Mouse (Mus musculus) lung, postnatal 0 days (tissue): ENCODE results near the gene Erich2. TPM values are rescaled to one million over a fixed set of nuclear protein-coding genes. Genes with fewer than 3 reads are reported as not detected.

Experiments
- ATAC-seq: fragments of 200-750 bp; cut with Nextera tagmentation; 2 replicates; pipeline ENCODE4 v1.8.0; 2017; ENCODE audit warnings: moderate library complexity
- DNase-seq: peaks from one replicate; pipeline ENCODE4 v3.0.0-alpha.2; 2016; ENCODE audit warnings: low spot score
- H3K27ac ChIP-seq: fragments of 300-500 bp; sonication (generic); 2 replicates; pipeline ENCODE4 v1.5.1; 2014; ENCODE audit warnings: antibody characterized with exemption, mild to moderate bottlenecking, low read length, mixed read lengths
- H3K27me3 ChIP-seq: fragments of 300-500 bp; sonication (generic); replicated peaks from 2 replicates; pipeline ENCODE4 v1.6.1; 2014; ENCODE audit warnings: low read length, mixed read lengths; ENCODE audit not compliant: insufficient read depth
- H3K36me3 ChIP-seq: fragments of 300-500 bp; sonication (generic); 2 replicates; pipeline ENCODE4 v1.6.1; 2014; ENCODE audit warnings: low read length, mixed read lengths; ENCODE audit not compliant: insufficient read depth
- H3K4me1 ChIP-seq: fragments of 300-500 bp; sonication (generic); 2 replicates; pipeline ENCODE4 v1.6.1; 2014; ENCODE audit warnings: antibody characterized with exemption, low read depth, low read length, mixed read lengths; ENCODE audit not compliant: insufficient read depth
- H3K4me2 ChIP-seq: fragments of 300-500 bp; sonication (generic); replicated peaks from 2 replicates; pipeline ENCODE4 v1.6.1; 2014; ENCODE audit warnings: low read depth, mild to moderate bottlenecking, low read length, moderate library complexity, mixed read lengths
- H3K4me3 ChIP-seq: fragments of 300-500 bp; sonication (generic); 2 replicates; pipeline ENCODE4 v1.5.1; 2014; ENCODE audit warnings: low read depth, low read length
- H3K9ac ChIP-seq: fragments of 300-500 bp; sonication (generic); replicated peaks from 2 replicates; pipeline ENCODE4 v1.6.1; 2014; ENCODE audit warnings: low read depth, mild to moderate bottlenecking
- H3K9me3 ChIP-seq: fragments of 300-500 bp; sonication (generic); 2 replicates; pipeline ENCODE4 v1.6.1; 2016; ENCODE audit warnings: low read length, mixed read lengths
- CTCF ChIP-seq: IDR thresholded peaks from 2 replicates; pipeline ENCODE4 v1.5.1; 2016; ENCODE audit warnings: antibody characterized with exemption, mild to moderate bottlenecking
- EP300 ChIP-seq: IDR thresholded peaks from 2 replicates; pipeline ENCODE4 v1.6.1; 2016; ENCODE audit warnings: antibody characterized with exemption, mild to moderate bottlenecking, control low read depth
- WGBS: fragments of 180-500 bp; shearing (Covaris S2); extraction: QIAGEN DNeasy Blood & Tissue Kit; methylation state at CpG from one replicate; pipeline ENCODE4 v1.1.7; 2014; 5-methylcytosine and 5-hydroxymethylcytosine counted together
- polyA plus RNA-seq: library from polyadenylated mRNA; unstranded; fragments of >200 nt; fragmentation: Nextera tagmentation; extraction: Ambion mirVana; gene quantifications from 2 replicates; pipeline ENCODE4 v1.2.1, GENCODE M21; 2015

The Erich2 gene
- polyA plus RNA-seq, 1 experiment from 2014 or later: 16.4 TPM

DNA sequence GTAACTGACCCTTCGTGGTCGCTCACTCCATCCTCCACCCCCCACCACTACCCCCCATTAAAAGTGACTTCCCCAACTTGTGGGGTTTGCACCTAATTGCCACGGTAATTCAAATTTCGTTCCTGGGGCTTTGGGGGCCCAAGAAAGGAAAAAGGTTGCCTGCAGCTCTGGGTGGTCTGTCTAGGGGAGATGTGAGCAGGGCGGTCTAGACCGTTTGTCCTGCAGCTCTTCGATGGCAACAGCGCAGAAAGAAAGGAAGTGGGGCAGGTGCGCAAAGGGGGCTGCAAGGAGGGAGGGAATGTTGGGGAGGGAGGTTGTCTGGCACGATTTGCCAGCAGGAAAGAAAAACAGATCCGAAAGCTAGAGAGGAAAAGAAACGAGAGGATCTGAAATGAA, 59.1 kb downstream of the Erich2 start:
- H3K4me1 ChIP-seq: peaks cover 11% of the 10 kb centered on the region
- WGBS: 4% methylated on average over 12 of the region's 12 CpGs
- DNase-seq (no peak), ATAC-seq (no peak)
- H3K27me3 ChIP-seq: peaks cover 64% of the 10 kb centered on the region
- H3K4me2 ChIP-seq: peak overlapping the region; percentile 65
- no peaks in the 10 kb centered on the region for H3K9me3 ChIP-seq
- H3K36me3 ChIP-seq: no peaks in the 10 kb centered on the region
- no peak overlapping the region for H3K27ac ChIP-seq
- H3K9ac ChIP-seq: no peak overlapping the region
- no peak for TF ChIP-seq EP300
- no peak for TF ChIP-seq CTCF
- H3K4me3 ChIP-seq: 0 out of 2 replicates have a peak overlapping the region, but pooled peaks have one; percentile 37

DNA sequence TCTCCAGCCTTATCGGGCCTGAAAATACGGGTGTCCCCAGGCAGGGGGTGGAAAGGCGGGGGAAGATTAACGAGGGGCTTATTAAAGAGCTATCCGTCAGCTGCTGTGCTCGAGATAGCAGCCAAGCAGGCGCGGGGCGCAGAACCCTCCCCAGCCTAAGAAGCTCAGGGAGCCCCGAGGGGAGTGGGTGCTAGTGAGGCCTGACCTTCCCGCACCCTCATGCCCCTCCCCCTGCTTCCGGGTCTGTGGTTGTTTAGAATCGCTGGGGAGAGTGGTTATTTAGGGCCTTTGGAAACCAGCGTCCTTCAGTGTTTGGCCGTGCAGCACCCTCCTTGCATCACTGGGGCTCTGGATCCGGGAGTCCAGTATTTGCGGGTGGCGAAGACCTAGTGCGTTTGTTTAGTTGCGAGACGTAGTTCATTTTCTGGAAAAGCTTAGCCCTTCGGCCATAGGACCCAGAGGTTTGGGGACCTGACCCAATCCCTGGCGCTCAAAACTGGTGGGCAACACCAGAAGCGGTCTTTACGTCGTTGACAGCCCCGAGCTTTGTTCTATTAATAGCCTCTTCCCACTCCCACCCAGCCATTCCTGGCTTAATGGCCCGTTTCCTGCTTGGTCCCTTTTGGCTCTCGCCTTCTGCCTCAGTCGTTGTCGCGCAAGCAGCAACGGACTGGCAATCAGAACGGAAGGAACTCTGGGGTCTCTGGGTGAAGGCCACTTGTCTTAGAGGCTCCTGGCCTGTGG, 59.8 kb downstream of the Erich2 start:
- ATAC-seq (no peak), DNase-seq (no peak)
- peak overlapping the region; percentile 37 for H3K4me3 ChIP-seq
- no peak for TF ChIP-seq CTCF
- no peak for TF ChIP-seq EP300
- H3K4me1 ChIP-seq: peaks cover 11% of the 10 kb centered on the region; the same call in 1 of the 2 replicates
- peak overlapping the region; percentile 65 for H3K4me2 ChIP-seq
- H3K27ac ChIP-seq: no peak overlapping the region
- no peaks in the 10 kb centered on the region for H3K9me3 ChIP-seq
- no peak overlapping the region for H3K9ac ChIP-seq
- WGBS: 1% methylated on average over 34 of the region's 34 CpGs
- no peaks in the 10 kb centered on the region for H3K36me3 ChIP-seq
- H3K27me3 ChIP-seq: peaks cover 57% of the 10 kb centered on the region

DNA sequence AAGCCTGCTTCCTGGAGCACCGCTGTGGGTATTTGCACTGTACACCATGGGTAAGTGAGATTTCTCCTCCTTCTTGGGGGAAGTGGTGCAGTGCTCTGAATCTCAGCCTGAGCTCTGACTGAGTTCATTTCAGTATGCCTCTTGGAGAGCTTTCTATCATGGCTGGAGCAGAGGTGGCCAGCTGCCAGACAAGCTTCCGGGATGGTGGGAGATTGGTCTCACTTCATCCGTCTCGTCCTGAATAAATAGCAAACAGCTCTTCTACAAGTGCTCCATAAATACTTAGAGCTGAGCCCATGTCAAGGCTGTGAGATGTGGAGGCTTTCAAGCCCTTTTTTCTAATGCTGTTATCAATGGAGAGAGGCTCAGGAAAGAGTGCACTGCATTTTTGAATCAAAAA, 63.1 kb downstream of the Erich2 start:
- 17% methylated on average over 4 of the region's 4 CpGs for WGBS

DNA sequence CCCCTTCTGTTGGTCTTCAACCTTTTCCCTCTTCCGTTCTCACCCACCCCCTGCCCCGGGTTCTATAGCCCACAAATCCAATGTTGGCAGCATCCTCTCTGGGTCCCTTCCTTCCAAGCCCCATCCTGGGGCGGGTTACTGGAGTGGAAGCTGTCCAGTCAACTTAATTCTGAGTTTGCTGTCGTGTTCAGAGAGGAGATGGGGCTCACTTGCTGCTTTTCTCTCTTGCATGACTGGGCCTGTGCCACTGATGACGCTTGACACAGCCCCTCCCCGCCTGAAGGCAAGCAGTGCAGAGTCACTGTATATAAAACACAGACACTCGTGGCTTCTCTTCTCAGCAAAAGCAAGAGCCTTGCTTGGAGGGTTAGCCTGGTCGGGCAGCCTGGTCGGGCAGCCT, 63.6 kb downstream of the Erich2 start:
- Histone ChIP-seq H3K4me1 (0 out of 2 replicates have a peak, but pooled peaks cover 4% of the 10 kb centered on the region), H3K9ac (no peak overlapping the region), H3K4me3 (no peak overlapping the region), H3K4me2 (no peak overlapping the region), H3K27ac (no peak overlapping the region), H3K9me3 (no peaks in the 10 kb centered on the region), H3K36me3 (no peaks in the 10 kb centered on the region), H3K27me3 (peaks cover 18% of the 10 kb centered on the region)
- WGBS: 32% methylated on average over 9 of the region's 9 CpGs
- no peak for TF ChIP-seq CTCF
- TF ChIP-seq EP300: no peak
- ATAC-seq: no peak
- DNase-seq: no peak

More for the DNA sequence above, 63.1 kb downstream of the Erich2 start:
- Histone ChIP-seq H3K4me2 (no peak overlapping the region), H3K4me1 (peaks cover 9% of the 10 kb centered on the region; the same call in 1 of the 2 replicates), H3K27ac (no peak overlapping the region), H3K9ac (no peak overlapping the region), H3K36me3 (no peaks in the 10 kb centered on the region), H3K4me3 (no peak overlapping the region), H3K27me3 (peaks cover 24% of the 10 kb centered on the region), H3K9me3 (no peaks in the 10 kb centered on the region)
- ATAC-seq (no peak), DNase-seq (no peak)
- TF ChIP-seq CTCF (no peak), EP300 (no peak)

DNA sequence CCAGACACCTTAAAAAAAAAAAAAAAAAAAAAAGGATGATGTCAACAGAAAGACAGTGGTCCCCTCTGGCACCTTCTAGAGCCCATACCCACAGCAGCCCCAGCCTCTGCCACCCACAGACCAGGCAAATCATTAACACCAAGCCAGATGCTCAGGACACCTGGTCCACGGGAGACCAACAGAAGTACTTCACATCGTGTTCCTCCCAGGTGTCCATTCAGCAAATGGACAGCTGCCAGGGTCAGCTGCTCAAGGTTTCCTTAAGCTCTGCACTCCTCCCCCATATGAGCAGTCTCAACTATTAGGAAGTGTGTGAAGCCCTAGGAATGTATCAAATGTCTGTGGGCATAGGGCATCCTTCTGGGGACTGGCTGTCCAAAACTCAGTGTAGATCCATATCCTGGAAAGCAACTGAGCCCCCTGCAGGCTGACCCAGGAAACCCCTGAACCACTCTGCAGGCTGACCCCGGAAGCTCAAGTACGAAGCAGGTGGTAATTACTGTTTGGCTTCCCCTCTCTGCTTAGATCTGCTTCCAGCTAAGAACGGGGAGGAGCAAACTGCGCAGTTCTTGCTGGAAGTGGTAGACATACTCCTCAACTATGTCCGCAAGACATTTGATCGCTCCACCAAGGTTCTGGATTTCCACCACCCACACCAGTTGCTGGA, 65.1 kb downstream of the Erich2 start:
- Histone ChIP-seq H3K27ac (no peak overlapping the region), H3K9me3 (no peaks in the 10 kb centered on the region), H3K4me1 (no peaks in the 10 kb centered on the region), H3K4me2 (no peak overlapping the region), H3K27me3 (peaks cover 9% of the 10 kb centered on the region), H3K4me3 (no peak overlapping the region), H3K9ac (no peak overlapping the region), H3K36me3 (no peaks in the 10 kb centered on the region)
- TF ChIP-seq EP300 (no peak), CTCF (no peak)
- 61% methylated on average over 8 of the region's 8 CpGs for WGBS
- DNase-seq (no peak), ATAC-seq (no peak)

DNA sequence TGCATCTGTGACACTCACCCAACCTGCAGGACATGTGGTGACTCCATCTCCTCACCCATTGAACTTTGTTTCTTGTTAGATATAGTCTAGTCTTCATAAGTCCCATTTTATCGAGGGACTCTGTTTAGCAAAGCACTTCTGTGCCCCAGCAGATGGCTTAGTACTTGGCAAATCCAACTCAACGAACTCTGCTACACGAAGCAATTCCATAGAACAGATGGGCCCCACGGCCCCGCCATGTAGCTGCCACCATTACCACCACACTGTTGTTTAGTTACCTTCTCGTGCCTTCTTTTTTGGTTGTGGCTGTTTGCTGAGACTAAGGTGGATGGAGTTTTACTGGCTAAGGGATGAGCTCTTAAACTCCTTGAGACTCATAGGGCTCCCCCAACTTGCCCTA, 79.6 kb downstream of the Erich2 start:
- ATAC-seq (no peak), DNase-seq (no peak)
- no peak overlapping the region for H3K9ac ChIP-seq
- no peaks in the 10 kb centered on the region for H3K4me1 ChIP-seq
- no peak overlapping the region for H3K27ac ChIP-seq
- no peak overlapping the region for H3K4me3 ChIP-seq
- TF ChIP-seq EP300 (no peak), CTCF (no peak)
- no peaks in the 10 kb centered on the region for H3K9me3 ChIP-seq
- no peaks in the 10 kb centered on the region for H3K36me3 ChIP-seq
- no peak overlapping the region for H3K4me2 ChIP-seq
- H3K27me3 ChIP-seq: no peaks in the 10 kb centered on the region
- 88% methylated on average over 6 of the region's 6 CpGs for WGBS

Other genes with a start within 250 kb of the Erich2 start
- gene Sp5, start 33.9 kb upstream of the Erich2 start, polyA plus RNA-seq: 4.2 and 6.3 TPM in 2 replicates
- gene Gad1, start 44.3 kb downstream of the Erich2 start, polyA plus RNA-seq: 0.26 and 0.31 TPM in 2 replicates
- 122 and 133 TPM in 2 replicates for gene Gorasp2, start 152.8 kb downstream of the Erich2 start, polyA plus RNA-seq
- gene Gm26558, start 153.3 kb downstream of the Erich2 start, polyA plus RNA-seq: 2.8 and 4.4 TPM in 2 replicates